Mouse (Mus musculus): ENCODE measurements around the gene Stx1a.

- no peak for TF ChIP-seq CTCF (IDR thresholded peaks at IDR 0.05; ENCODE audit: borderline replicate concordance, insufficient read depth, low read depth, low read length)
- TF ChIP-seq POLR2A (IDR thresholded peaks at IDR 0.05; ENCODE audit: borderline replicate concordance, insufficient read depth, low read length) = no peak
Observed at GRCm38 (mm10) chr5:134989166-134989565, 34.1 kb upstream of the Stx1a start.
